Mouse (Mus musculus): ENCODE measurements around the gene Baiap2. TPM values are rescaled to one million over a fixed set of nuclear protein-coding genes. Genes with fewer than 3 reads are reported as not detected.

Baiap2 gene
- 11.6 and 13.1 TPM in 2 replicates for polyA plus RNA-seq (2016; fragmentation: Nextera tagmentation; extraction: Ambion mirVana)

DNA sequence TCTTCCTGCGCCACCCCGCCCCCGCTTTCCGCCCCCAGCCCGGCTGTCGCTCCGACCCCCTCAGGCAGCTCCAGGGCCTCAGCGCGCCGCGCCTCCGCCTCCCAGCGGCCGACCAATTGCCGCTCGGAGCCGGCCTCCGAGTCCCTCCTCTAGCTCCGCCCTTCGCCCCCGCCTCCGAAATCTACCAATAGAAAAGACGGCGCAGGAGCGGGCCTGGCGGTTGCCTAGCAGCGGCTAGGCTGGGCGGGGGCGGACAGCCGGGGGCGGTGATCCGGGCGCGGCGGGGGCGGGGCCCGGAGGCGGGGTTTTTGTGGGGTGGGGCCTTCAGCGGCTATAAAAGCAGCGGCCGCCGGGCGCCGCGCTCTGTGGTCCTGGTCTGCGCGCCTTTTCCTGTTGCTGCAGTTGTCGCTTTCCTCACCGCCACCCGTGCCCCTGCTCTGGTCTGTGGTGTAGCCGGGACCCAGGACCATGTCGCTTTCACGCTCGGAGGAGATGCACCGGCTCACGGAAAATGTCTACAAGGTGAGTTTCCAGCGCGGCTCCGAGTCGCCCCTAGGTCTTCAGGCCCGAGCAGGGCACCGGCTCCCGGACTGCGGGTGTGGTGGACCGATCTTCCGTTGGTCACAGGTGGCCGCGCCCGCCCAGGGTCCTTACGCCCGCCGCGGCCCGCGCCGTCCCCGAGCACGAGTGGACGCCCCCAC lies at the start of gene Baiap2:
Baiap2 (plus strand) TSS at position 37 of the 701 bp plus-strand sequence.
- WGBS = under 1% methylated on average over 79 of the region's 79 CpGs
- Histone ChIP-seq H3K36me3 (no peaks in the 10 kb centered on the region), H3K9me3 (no peaks in the 10 kb centered on the region), H3K4me1 (peaks cover 76% of the 10 kb centered on the region), H3K27me3 (ENCODE audit: insufficient read depth, poor library complexity, severe bottlenecking) (peaks cover 52% of the 10 kb centered on the region), H3K4me3 (peak within 1 kb of the TSS; percentile 80), H3K27ac (peak within 1 kb of the TSS; percentile 90)
- DNase-seq (ENCODE audit: low spot score) = peak; percentile 99

DNA sequence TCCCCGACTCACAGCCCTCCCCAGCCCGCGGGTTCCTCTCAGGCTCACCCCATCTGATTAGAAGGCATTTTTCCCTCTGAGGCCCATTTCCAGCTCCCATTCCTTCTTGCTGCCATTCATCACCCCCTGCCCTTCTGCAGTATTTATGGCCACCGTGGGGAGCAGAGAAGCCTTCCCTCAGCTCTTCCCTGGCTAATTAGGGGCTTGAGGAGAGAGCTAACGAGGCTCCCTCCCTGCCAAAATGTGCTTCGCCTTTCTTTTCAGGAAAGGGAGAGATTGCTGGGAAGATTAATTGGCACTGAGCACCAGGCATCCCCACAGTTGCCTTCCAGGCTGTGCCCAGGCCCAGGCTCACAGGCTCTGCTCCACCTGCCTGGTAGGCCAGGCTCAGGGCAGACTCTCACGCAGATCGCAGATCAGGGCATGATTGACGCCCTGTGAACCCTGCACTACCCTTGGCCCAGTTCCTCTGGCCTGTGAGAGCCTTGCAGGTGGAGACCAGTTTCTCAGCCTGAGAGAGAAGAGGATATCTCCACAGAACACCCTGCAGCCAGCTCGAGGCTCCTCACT lies 48.8 kb upstream of the Baiap2 start:
- Histone ChIP-seq H3K4me3 (no peak overlapping the region), H3K9me3 (no peaks in the 10 kb centered on the region), H3K27me3 (ENCODE audit: insufficient read depth, poor library complexity, severe bottlenecking) (no peaks in the 10 kb centered on the region), H3K4me1 (0 out of 2 replicates have a peak, but pooled peaks cover 4% of the 10 kb centered on the region), H3K27ac (no peak overlapping the region), H3K36me3 (peaks cover 92% of the 10 kb centered on the region)
- no peak for DNase-seq (ENCODE audit: low spot score)
- 79% methylated on average over 10 of the region's 10 CpGs for WGBS

DNA sequence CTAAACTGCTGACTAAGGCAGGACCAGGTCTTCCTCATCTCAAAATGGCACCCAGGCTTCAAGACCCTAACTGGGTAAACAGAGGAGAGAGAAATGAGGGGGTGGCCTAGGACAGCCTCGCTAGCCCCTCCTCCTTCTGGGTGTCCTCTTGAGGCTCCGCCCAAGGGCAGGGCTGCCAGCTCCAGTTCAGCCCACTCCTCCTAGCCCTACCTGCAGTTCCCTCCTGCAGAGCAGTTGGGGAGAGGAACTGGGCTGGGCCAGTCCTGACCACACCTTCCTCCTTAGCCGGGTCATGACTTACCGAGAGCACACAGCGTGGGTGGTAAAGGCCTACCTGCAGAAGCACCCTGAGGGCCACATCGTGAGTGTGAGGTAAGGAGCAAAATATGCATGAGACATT lies 47.9 kb upstream of the Baiap2 start:
- Histone ChIP-seq H3K27ac (no peak overlapping the region), H3K27me3 (ENCODE audit: insufficient read depth, poor library complexity, severe bottlenecking) (no peaks in the 10 kb centered on the region), H3K36me3 (peaks cover 89% of the 10 kb centered on the region), H3K9me3 (no peaks in the 10 kb centered on the region), H3K4me3 (no peak overlapping the region), H3K4me1 (peaks cover 4% of the 10 kb centered on the region; the same call in 1 of the 2 replicates)
- 60% methylated on average over 6 of the region's 6 CpGs for WGBS
- DNase-seq (ENCODE audit: low spot score) = no peak

DNA sequence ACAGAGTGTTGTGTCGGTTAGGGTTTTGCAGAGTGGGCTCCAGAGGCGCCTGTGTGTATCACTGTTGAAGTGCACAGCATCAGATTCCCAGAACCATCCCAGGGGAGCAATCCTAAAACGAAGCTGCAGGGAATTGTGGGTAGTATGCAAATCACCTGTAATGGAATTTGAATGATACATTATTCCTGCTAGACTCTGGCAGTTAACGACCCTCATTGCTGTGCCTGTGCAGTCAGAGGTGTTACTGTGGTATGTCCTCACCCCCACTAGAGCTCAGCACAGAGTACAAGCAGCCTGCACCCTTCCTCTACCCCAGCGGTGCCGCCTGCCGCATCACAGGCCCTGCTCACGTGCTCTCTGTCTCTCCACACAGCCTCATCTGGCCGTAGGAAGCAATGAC lies 45.5 kb upstream of the Baiap2 start:
- peaks cover 68% of the 10 kb centered on the region for H3K36me3 ChIP-seq
- H3K4me3 ChIP-seq = no peak overlapping the region
- 86% methylated on average over 9 of the region's 9 CpGs for WGBS
- H3K27ac ChIP-seq = no peak overlapping the region
- H3K4me1 ChIP-seq = peaks cover 7% of the 10 kb centered on the region; the same call in 1 of the 2 replicates
- DNase-seq (ENCODE audit: low spot score) = no peak
- no peaks in the 10 kb centered on the region for H3K27me3 ChIP-seq (ENCODE audit: insufficient read depth, poor library complexity, severe bottlenecking)
- no peaks in the 10 kb centered on the region for H3K9me3 ChIP-seq

DNA sequence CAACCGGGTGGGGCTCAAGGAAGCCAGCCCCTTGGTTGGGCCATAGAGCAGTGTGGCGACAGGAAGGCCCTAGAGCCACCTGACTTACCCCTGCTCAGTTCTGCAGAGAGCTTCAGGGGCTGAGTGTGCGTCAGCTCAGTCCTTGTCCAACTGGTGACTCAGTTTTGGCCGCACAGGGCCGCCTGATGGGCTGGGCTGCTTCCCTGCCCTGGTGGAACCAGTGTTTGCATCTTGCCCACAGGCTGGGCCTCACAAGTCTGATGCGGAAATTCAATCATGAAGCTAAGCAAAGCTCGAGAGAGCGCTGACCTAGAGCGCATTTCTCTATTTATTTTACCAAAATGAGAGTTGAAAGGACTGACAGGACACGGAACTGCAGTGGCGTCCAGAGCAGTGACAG lies 43.6 kb upstream of the Baiap2 start:
- WGBS = 90% methylated on average over 11 of the region's 11 CpGs
- H3K9me3 ChIP-seq = no peaks in the 10 kb centered on the region
- peaks cover 51% of the 10 kb centered on the region for H3K36me3 ChIP-seq
- no peak overlapping the region for H3K4me3 ChIP-seq
- no peak for DNase-seq (ENCODE audit: low spot score)
- H3K27ac ChIP-seq = no peak overlapping the region
- H3K27me3 ChIP-seq (ENCODE audit: insufficient read depth, poor library complexity, severe bottlenecking) = no peaks in the 10 kb centered on the region
- peaks cover 3% of the 10 kb centered on the region; the same call in 1 of the 2 replicates for H3K4me1 ChIP-seq

DNA sequence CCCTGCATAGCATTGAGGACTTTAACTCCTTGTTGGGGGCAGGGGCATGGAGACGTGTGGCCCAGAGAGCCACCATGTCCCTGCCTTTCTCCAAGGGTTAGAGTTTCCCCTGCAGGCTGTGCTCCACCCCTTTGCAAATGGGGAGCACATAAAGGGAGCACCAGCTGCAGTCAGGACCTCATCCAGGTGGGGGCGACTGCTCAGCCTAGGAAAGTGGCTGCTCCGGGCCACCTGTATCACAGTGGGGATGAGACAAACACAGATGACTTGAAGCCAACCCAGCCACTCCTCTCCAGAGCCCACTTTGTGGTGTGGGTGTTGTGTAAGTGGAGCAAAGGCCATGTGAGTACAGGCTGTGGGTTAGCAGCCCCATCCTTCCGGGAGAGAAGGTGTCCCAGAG lies 41.4 kb upstream of the Baiap2 start:
- Histone ChIP-seq H3K4me1 (peaks cover 7% of the 10 kb centered on the region), H3K27me3 (ENCODE audit: insufficient read depth, poor library complexity, severe bottlenecking) (peaks cover 11% of the 10 kb centered on the region; the same call in 1 of the 2 replicates), H3K9me3 (no peaks in the 10 kb centered on the region), H3K4me3 (no peak overlapping the region), H3K36me3 (peaks cover 29% of the 10 kb centered on the region), H3K27ac (no peak overlapping the region)
- 69% methylated on average over 4 of the region's 4 CpGs for WGBS
- DNase-seq (ENCODE audit: low spot score) = no peak

DNA sequence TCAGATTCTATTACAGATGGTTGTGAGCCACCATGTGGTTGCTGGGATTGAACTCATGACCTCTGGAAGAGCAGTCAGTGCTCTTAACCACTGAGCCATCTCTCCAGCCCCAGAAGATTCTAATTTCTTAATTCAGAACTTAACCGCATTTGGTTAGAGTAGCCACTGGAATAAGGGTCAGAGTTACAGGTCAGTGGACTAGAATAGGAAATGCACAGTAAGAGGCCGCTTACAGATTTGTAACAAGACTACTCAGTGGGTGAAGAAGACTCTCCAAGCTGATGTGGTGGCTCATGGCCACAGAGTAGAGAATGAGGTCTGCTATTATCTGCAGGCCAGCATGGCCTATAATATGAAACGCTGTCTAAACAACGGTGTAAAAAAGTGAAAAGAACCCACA lies 39.7 kb upstream of the Baiap2 start:
- peaks cover 13% of the 10 kb centered on the region; the same call in 1 of the 2 replicates for H3K27me3 ChIP-seq (ENCODE audit: insufficient read depth, poor library complexity, severe bottlenecking)
- peaks cover 7% of the 10 kb centered on the region for H3K4me1 ChIP-seq
- WGBS = 87% methylated on average over 4 of the region's 4 CpGs
- H3K9me3 ChIP-seq = no peaks in the 10 kb centered on the region
- no peak overlapping the region for H3K4me3 ChIP-seq
- no peak overlapping the region for H3K27ac ChIP-seq
- H3K36me3 ChIP-seq = peaks cover 15% of the 10 kb centered on the region
- DNase-seq (ENCODE audit: low spot score) = no peak

DNA sequence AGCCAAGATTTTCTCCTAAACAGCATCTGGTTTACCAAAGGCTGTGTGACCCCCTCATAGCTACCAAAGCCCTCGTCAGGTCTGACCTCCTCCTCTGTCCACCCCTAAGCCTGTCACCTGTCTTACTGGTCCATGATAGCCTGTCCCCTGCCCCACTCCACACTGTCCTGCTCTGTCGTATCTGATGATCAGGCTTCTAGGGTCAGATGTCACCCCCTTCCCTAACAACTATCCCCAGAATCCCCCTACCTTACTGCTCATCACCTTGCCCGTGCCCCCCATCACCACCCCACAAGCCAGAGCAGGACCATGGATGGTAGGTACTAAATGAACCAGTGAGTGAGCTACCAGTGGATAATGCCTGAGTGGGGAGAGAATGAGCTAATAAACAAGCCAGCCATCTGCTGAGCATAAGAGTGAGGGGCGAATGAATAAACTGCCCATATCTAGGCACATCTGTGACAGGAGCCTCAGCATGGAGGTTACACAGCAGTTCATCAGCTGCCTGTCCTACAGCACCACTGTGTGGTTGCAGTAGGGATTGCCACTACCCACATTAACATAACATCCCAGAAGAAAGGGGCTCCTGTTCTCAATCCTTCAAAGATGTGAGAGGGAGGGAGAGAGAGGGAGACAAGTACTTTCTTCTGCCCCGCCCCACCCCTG lies 37.8 kb upstream of the Baiap2 start:
- Histone ChIP-seq H3K27ac (no peak overlapping the region), H3K36me3 (no peaks in the 10 kb centered on the region), H3K27me3 (ENCODE audit: insufficient read depth, poor library complexity, severe bottlenecking) (peaks cover 20% of the 10 kb centered on the region; the same call in 1 of the 2 replicates), H3K9me3 (no peaks in the 10 kb centered on the region), H3K4me1 (peaks cover 20% of the 10 kb centered on the region), H3K4me3 (no peak overlapping the region)
- no peak for DNase-seq (ENCODE audit: low spot score)
- WGBS = 34% methylated on average over 5 of the region's 5 CpGs

DNA sequence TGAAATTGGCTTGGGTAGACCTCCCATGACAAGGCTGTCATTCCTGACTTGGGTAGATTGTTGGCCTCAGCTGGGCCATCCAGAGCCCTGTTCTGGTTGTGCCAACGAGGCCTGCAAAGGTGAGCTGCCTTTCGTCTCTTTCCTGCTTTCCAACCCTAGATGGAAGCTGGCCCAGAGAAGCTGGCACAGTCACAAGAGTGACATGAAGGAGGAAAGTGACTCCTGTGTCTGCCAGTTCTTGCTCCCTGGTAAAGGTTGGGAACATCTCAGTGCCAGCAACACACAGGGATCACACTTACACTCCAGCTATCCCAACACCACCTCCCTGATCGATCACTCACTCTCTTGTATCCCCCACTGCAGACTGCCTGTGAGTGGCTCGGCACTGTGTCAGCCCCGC lies 36.8 kb upstream of the Baiap2 start:
- DNase-seq (ENCODE audit: low spot score) = no peak
- H3K9me3 ChIP-seq = no peaks in the 10 kb centered on the region
- no peak overlapping the region for H3K4me3 ChIP-seq
- WGBS = 79% methylated on average over 5 of the region's 5 CpGs
- H3K27me3 ChIP-seq (ENCODE audit: insufficient read depth, poor library complexity, severe bottlenecking) = peaks cover 20% of the 10 kb centered on the region; the same call in 1 of the 2 replicates
- no peak overlapping the region for H3K27ac ChIP-seq
- H3K4me1 ChIP-seq = peaks cover 26% of the 10 kb centered on the region
- H3K36me3 ChIP-seq = no peaks in the 10 kb centered on the region

DNA sequence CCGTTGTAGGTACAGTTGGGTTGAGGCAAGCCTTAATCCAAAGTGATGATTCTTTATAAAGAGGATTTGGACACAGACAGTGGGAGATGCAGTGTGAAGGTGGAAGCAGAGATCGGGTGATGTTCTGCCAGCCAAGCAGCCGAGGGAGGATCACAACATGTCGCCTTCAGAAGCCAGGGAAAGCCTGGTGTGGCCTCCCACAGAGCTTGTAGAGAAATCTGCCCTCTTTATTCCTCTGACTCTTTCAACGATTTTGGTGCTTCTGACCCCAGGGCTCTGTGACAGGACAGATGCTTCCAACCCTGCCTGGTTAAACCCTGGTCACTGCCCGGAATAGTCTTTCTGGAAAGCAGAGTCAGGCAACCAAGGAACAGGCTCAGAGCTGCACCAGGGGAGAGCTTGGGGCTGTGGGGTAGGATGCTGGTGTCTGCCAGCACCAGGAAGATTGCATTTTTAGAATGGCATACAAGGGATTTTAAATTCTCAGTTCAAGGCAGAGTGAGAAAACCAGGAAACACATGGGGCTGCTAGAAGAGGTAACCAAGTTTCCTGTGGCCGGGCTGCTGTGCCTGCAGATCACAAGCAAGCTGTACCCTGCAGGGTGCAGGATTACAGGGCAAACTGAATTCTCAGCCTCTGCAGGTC lies 35.4 kb upstream of the Baiap2 start:
- no peak for DNase-seq (ENCODE audit: low spot score)
- peaks cover 20% of the 10 kb centered on the region; the same call in 1 of the 2 replicates for H3K27me3 ChIP-seq (ENCODE audit: insufficient read depth, poor library complexity, severe bottlenecking)
- WGBS = 40% methylated on average over 7 of the region's 7 CpGs
- no peaks in the 10 kb centered on the region for H3K9me3 ChIP-seq
- H3K4me1 ChIP-seq = peaks cover 26% of the 10 kb centered on the region
- no peaks in the 10 kb centered on the region for H3K36me3 ChIP-seq
- no peak overlapping the region for H3K4me3 ChIP-seq
- H3K27ac ChIP-seq = no peak overlapping the region

DNA sequence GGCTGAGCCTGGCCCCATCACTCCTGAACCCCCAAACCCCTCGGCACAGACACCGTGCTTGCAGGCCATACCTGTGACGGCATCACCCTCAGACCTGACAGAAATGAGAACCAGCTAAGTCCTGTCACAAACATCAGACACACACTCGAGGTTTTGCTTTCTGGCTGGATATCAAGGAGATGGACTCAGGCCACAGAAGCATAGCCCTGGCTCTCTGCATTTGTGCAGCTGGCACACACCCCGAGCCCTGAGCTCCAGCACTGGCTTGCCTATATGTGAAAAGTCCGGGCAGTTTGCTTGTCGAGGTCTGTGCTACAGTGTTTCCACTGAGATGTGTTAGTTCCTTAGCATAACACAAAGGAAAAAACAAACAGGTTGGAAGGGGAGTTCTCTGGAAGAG lies 34.9 kb upstream of the Baiap2 start:
- Histone ChIP-seq H3K36me3 (no peaks in the 10 kb centered on the region), H3K9me3 (no peaks in the 10 kb centered on the region), H3K27ac (no peak overlapping the region), H3K27me3 (ENCODE audit: insufficient read depth, poor library complexity, severe bottlenecking) (peaks cover 20% of the 10 kb centered on the region; the same call in 1 of the 2 replicates), H3K4me3 (no peak overlapping the region), H3K4me1 (peaks cover 29% of the 10 kb centered on the region)
- 51% methylated on average over 7 of the region's 7 CpGs for WGBS
- no peak for DNase-seq (ENCODE audit: low spot score)

DNA sequence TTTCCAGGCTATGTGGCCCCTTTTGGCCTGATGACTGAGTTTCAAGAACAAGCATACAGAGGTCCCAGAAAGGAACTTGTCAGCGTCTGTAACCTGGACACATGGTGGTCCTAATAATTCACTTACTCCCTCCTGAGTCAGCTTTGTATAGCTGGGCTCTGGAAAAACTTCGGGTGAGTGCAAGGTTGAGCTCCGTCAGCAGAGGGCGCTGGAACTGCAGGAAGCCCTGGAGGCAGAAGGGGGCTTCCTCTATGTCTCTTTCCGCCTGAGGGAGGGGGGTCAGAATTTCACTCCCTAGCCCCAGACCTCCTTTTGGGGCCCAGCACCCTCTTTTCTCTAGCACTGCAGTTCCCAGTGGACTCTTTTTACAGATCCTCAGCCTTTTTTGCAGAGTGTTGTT lies 33.1 kb upstream of the Baiap2 start:
- Histone ChIP-seq H3K27me3 (ENCODE audit: insufficient read depth, poor library complexity, severe bottlenecking) (peaks cover 20% of the 10 kb centered on the region; the same call in 1 of the 2 replicates), H3K36me3 (no peaks in the 10 kb centered on the region), H3K9me3 (no peaks in the 10 kb centered on the region), H3K27ac (peak overlapping the region; percentile 32; the same call in 1 of the 2 replicates), H3K4me3 (peak overlapping the region; percentile 36), H3K4me1 (peaks cover 40% of the 10 kb centered on the region)
- DNase-seq (ENCODE audit: low spot score) = no peak
- under 1% methylated on average over 5 of the region's 5 CpGs for WGBS

All from heart, embryonic 10.5 days (tissue).